Mouse (Mus musculus) activated CD4-positive, CD25-positive, alpha-beta regulatory T cell, adult 9 weeks (primary cell): Measurements from ENCODE around the gene Lamtor5. TPM values are rescaled to one million over a fixed set of nuclear protein-coding genes. Genes with fewer than 3 reads are reported as not detected.

Experiments
- polyA plus RNA-seq: library from polyadenylated mRNA; unstranded; fragments of 100-300 nt; shearing (Covaris generic); gene quantifications from one replicate; pipeline ENCODE4 v1.2.1, GENCODE M21; 2017

Lamtor5 gene
- polyA plus RNA-seq: 243 TPM

GRCm38 (mm10) chr3:107278479-107279269 lies at the start of gene Lamtor5:
Gene Lamtor5 (plus strand): TSS chr3:107278858.

GRCm38 (mm10) chr3:107230527-107230926 lies 48.1 kb upstream of the Lamtor5 start, which contains the start of gene A630076J17Rik:
Gene A630076J17Rik (plus strand): TSS chr3:107230614.

DNA sequence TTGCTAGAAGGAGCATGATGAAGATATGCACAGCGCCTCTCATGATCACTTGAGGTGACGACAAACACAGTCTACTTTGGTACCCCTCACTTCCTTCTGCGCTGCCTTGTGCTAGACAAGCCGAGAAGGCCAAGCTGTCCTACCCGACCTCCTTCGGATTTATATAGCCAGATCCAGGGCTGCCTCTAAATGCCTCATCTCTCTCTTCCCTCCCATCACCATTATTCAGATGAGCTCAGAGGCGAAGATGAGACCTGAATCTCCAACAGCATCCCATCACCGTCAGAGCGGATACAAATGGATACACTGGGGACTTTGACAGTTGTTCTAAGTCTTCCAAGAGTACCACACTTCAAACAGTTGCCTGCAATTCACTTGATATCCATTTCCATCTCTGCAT lies 39.1 kb upstream of the Lamtor5 start, which contains the start of gene Prok1:
Prok1 (minus strand) TSS at position 101 of the 400 bp plus-strand sequence.

DNA sequence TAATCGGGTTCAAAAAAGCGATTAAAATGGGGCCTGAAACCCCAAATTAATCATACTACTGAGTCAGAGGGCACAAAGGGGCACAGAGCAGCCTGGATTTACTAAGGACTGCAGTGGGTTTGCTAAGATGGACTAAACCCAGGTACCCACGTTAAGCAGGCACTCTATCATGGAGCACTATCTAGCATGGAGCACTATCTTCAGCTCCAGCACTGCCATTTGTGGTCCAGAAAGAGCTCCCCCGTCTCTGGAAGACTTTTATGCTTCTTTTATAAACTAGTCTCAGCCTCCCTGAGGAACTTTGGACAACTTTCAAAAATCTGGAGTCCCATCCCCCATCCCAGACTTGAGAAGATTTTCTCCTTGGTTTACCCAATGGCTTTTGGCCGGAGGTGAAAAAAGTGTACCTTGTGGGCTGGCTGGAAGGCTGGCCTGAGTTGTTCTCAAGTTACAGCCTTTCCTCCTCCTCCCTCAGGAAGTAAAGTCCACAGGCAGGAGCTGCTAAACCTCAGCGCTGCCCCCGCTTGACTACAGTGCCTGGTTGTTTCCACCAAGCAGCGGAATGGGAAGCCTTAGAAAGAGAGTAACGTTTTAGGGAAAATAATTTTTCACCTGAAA lies 12.2 kb downstream of the Lamtor5 start, which contains the start of gene Slc16a4:
Slc16a4 (plus strand) TSS at position 467 of the 618 bp plus-strand sequence.

Other genes with a start within 250 kb of the Lamtor5 start
- gene Kcna3, start 242.7 kb upstream of the Lamtor5 start, polyA plus RNA-seq: 11.0 TPM
- gene Kcna2, start 177.7 kb upstream of the Lamtor5 start, polyA plus RNA-seq: 1.5 TPM
- not detected for gene Kcna10, start 95.8 kb upstream of the Lamtor5 start, polyA plus RNA-seq
- gene Cym, start 57.1 kb upstream of the Lamtor5 start, polyA plus RNA-seq: 0.22 TPM
- not detected for gene A630076J17Rik, start 48.2 kb upstream of the Lamtor5 start, polyA plus RNA-seq
- 0.73 TPM for gene Prok1, start 39.2 kb upstream of the Lamtor5 start, polyA plus RNA-seq
- 0.89 TPM for gene Slc16a4, start 12.4 kb downstream of the Lamtor5 start, polyA plus RNA-seq
- 12.0 TPM for gene Rbm15, start 54.8 kb downstream of the Lamtor5 start, polyA plus RNA-seq
- not detected for gene Kcnc4, start 180.7 kb downstream of the Lamtor5 start, polyA plus RNA-seq
- not detected for gene Slc6a17, start 239.2 kb downstream of the Lamtor5 start, polyA plus RNA-seq